Mouse (Mus musculus): ENCODE results near the gene Dapk1.
"Not testable (repeated sequence)": the region's sequence is repeated elsewhere in the genome, so short reads cannot be mapped to it uniquely, and the experiment has no call there.

Dapk1 gene

GRCm38 (mm10) chr13:60601436-60602415, at the start of gene Dapk1:
Gene Dapk1, plus strand, starts transcription at chr13:60601947.
- DNase-seq = peak; percentile 72 to 81

DNA sequence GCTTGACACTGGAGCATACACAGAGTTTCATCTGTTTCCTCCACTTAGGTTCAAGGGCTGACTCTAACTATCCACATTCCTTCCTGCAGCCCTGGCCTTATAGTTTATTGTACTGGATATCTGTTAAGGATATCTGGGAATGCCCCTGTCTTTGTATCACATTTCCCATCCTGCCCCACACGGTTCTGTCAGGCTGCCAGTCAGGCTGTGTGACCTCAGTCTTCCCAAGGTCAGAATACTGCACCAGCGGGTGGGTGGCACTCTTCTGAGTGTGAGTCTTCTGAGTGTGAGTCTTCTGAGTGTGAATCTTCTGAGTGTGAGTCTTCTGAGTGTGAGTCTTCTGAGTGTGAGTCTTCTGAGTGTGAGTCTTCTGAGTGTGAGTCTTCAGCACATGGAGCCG, 48.4 kb upstream of the Dapk1 start:
- no peak for DNase-seq

DNA sequence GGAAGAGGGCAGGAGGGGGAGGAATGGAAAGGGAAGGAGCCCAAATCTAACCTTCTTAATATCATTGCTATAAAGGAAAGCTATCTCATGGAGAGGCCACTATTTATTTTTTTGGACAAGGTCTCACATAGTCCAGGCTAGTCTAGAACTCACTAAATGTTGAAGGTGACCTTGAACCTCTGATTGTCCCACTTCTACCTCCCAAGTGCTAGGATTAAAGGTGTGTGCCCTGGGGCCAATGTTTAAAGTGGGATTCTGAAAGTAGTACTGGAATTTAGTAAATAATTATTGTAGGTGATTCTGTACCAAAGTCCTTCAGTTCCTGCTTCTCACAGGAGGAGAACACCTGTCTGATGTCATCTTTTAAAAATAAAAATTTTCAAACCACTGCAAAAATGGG, 45.3 kb upstream of the Dapk1 start:
- no peak for DNase-seq

- DNase-seq = no peak
Measured at GRCm38 (mm10) chr13:60556911-60557310, 44.8 kb upstream of the Dapk1 start.

DNA sequence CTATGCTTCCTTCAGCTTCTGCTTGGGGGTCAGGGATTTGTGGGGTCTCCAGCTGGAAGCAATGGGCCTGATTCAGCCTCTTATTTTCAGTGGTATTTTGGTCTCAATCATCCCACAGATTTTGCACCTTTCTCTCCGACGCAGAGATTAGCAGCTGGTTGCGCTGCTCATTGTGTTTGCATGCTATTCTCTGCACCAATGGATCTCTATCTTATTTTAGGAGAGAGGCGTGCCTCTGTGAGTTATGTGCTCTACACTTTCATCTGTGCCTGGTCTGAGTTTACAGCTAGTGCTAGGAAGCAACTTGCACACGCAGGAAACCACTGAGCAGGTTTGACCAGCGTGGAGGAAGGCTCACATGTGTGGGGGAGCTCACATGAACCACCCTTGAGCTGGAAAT, 37.4 kb upstream of the Dapk1 start:
- no peak for DNase-seq

DNA sequence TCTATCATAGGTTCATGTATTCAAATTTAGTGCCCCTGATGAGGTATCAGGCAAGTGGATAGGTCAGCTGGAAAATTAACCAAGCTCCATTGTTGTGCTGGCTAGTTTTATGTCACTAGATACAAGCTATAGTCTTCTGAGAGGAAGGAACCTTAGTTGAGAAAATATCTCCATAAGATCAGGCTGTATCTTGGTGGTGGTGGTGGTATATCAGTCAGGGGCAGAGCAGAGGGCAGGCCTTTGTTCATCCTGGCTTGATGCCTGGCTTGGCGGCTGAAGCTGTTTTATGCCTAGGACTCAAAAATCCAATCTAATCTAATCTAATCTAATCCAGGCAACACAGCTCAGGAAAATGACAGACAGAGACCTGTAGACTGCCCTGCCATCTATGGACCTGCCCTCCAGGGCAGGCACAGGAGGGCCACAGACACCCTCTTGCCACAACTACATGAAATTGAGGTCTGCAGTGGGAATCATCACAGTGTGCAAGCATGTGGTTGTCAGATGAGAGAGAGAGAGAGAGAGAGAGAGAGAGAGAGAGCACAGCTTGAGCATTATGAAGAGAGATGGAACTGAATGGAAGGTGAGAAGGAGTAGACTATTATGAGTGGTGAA, 32.7 kb upstream of the Dapk1 start:
- DNase-seq = no peak

DNA sequence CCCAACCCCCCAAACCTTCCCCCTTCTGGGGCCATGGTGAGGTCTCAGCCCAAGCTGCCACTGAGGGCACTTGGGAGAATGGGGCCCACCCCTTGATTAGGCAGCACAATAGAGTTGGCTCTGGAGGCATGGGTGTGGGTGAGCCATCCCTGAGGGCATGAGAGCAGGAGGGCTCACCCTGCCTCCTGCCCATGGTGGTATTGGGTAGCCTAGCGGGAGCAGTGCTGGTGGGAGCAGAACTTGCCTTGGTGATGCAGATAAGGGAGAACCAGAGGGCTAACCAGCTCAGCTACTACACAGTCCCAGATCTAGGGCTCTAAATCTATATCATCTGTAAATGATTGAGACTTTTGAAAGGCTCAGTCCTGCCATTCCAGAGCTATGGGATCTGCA, 32.2 kb upstream of the Dapk1 start:
- DNase-seq = no peak

DNA sequence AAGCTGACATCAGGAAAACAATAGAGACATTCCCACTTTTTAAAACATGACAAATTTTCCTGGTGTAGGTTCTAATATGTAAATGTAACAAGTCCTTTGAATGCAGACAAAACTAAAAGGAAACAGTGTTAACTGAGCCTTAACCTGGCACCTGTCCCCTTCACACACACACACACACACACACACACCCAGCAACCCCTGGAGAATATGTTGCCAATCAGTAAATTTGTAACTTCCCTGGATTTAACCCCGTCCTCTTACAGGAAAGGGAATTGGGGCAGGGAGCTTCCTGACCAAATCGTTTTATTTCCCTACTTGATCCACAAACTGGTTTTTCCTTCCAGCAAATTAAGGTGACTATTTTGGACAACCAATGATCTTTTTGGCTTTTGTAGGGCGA, 28.2 kb upstream of the Dapk1 start:
- DNase-seq = no peak

DNA sequence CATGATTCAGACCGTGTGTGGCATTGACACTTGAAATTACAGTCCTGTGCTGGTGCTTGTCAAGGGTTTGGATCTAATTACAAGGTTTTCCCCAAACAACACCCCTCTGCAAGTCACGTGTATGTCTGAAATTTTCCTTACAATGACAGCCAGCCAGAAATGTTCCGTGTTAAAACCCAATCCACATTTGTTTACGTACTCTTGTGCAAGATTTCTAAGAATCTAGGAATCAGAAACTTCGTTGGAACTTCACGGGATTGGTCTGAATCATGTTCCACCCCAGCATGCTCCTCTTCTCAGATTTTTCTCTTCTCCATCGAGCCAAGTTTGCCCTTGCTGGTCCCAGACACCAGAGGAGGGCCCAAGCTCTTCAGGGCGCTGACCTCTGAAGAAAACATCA, 27.8 kb upstream of the Dapk1 start:
- DNase-seq = no peak

DNA sequence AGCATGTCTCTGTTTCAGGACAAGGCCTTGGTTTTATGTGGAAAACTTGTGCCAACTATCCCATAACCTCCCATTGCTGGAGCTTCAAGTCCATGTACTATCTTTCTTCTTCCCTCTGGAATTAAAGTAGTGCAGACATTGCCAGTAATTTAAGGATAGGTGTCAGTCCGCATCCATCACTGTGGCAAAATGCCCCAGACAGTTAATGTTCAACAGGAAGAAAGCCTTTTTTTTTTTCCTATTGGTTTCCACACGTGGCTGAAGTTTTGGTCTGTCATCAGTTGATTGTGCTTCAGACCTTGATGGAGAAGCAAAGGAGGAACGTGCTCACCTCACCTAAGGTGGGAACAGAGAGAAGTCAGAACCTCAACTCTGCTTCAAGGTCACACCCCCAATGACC, 23.2 kb upstream of the Dapk1 start:
- no peak for DNase-seq

- DNase-seq = no peak
Measured at GRCm38 (mm10) chr13:60594866-60595265, 6.9 kb upstream of the Dapk1 start.

GRCm38 (mm10) chr13:60595519-60595918, 6.2 kb upstream of the Dapk1 start:
- DNase-seq = no peak

GRCm38 (mm10) chr13:60602416-60603251, 887 bp downstream of the Dapk1 start:
- DNase-seq = peak in 1 of 2 experiments; percentile 7

DNA sequence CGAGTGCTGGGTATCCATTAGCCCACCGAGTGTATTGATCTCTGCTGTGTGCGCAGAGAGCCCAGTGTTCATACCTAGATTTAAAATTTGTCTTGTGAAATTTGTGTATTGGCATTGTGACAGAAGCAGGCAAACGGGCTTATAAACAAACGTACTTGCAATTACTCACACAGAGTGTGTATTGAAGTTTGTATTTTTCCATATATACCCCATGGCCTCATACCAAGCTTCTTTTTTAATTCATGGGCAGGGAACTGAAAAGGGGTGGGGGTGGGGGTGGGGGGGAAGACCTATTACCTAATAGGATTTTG, 1.5 kb downstream of the Dapk1 start:
- DNase-seq = no peak

- no peak for DNase-seq
Measured at GRCm38 (mm10) chr13:60607411-60607810, 5.7 kb downstream of the Dapk1 start.

GRCm38 (mm10) chr13:60608411-60609046, 6.8 kb downstream of the Dapk1 start:
- DNase-seq = no peak

GRCm38 (mm10) chr13:60609234-60609633, 7.5 kb downstream of the Dapk1 start:
- no peak for DNase-seq

DNA sequence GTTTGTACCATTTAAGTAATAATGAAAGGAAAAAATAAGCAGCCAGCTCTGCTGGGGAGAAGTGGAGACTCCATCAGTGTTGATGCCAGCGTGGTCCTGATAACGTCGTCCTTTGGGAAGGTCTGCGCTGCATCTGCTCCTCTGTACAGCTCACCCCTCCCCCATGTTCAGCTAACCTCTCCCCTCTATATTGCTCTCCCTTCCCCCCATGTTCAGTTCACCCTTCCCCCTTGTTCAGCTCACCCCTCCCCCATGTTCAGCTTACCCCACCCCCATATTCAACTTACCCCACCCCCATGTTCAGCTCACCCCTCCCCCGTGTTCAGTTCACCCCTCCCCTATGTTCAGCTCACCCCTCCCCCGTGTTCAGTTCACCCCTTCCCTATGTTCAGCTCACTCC, 8.8 kb downstream of the Dapk1 start:
- no peak for DNase-seq

DNA sequence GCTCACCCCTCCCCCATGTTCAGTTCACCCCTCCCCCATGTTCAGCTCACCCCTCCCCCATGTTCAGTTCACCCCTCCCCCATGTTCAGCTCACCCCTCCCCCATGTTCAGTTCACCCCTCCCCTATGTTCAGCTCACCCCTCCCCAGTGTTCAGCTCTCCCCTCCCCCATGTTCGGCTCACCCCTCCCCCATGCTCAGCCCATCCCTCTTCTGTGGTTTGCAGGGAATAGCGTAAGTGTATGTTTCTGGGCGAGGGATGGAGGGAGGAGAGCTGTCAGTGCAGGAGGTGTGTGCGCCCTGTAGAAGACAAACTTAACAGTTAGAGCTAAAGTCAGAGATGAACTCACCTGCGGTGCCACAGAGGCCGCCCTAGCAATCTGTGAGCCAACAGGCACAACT, 9.2 kb downstream of the Dapk1 start:
- DNase-seq = not testable (repeated sequence)

GRCm38 (mm10) chr13:60612160-60612559, 10.4 kb downstream of the Dapk1 start:
- DNase-seq = no peak

GRCm38 (mm10) chr13:60614154-60614553, 12.4 kb downstream of the Dapk1 start:
- peak in 1 of 2 experiments; percentile 9 for DNase-seq

DNA sequence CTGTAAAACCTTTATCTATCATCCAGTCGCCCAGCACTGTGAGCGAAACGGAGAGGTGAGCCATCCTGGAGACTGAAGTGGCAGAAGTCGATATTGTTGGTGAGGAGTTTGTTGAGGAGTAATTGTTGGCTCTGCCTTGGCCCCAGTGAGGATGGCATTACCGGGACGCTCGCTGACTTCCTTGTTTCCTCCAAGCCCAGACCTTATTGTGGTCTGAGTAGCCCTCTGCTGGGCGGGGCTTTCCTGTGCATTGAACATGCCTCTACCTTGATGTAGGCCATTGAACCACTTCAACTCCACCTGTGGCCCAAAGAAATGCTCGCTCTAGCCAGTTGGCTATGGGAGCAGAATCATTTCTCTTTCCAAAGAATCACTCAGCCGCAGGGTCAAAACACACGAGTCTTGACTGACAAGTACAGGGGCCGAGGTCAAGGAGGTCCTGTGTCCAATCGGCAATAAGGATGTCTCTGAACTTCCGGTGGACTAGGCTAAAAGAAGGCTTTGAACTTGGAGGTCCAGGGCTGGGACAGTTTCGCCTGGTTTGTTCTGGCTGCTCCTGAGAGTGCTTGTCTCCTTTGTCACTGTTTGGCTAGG, 13.4 kb downstream of the Dapk1 start:
- DNase-seq = no peak

GRCm38 (mm10) chr13:60616036-60616435, 14.3 kb downstream of the Dapk1 start:
- no peak for DNase-seq

Measured in cerebellum, adult 18-20 months (tissue).